Mouse (Mus musculus): ENCODE measurements at regions not wholly inside any gene's neighbourhood (a gene's known extent, or its start where the extent isn't known, plus 50 kb on each side); places are given as distances from the start of the nearest gene placed in this dataset.
A peak's percentile ranks its signal among the peaks of the same experiment; 100 is the strongest.
"Not testable (repeated sequence)": the region's sequence is repeated elsewhere in the genome, so short reads cannot be mapped to it uniquely, and the experiment has no call there.

- H3K4me2 ChIP-seq (replicated peaks): peak overlapping the region; percentile 47; the same call in 1 of the 2 replicates
- not testable (repeated sequence) for H3K9me3 ChIP-seq, H3K4me1 ChIP-seq, H3K36me3 ChIP-seq, H3K27me3 ChIP-seq, H3K27ac ChIP-seq
- peak overlapping the region; percentile 16; the same call in 1 of the 2 replicates for H3K9ac ChIP-seq
- peak overlapping the region; percentile 46 for H3K4me3 ChIP-seq
- under 1% methylated on average over 13 of the region's 13 CpGs for WGBS
- peak; percentile 98 for ATAC-seq (ENCODE audit: insufficient number of reproducible peaks, insufficient read depth, low FRiP score, low TSS enrichment)
These were observed 80.1 kb upstream of the Riok2 start for GRCm38 (mm10) chr17:17293932-17294534.

- H3K36me3 ChIP-seq; H3K4me1 ChIP-seq; H3K27me3 ChIP-seq; H3K27ac ChIP-seq; ATAC-seq (ENCODE audit: insufficient number of reproducible peaks, insufficient read depth, low FRiP score, low TSS enrichment); H3K9me3 ChIP-seq; H3K9ac ChIP-seq: not testable (repeated sequence)
- peak overlapping the region; percentile 46 for H3K4me3 ChIP-seq
- WGBS: 5% methylated on average over 1 of the region's 1 CpGs
- H3K4me2 ChIP-seq (replicated peaks): peak overlapping the region; percentile 47
These were observed 79.1 kb upstream of the Riok2 start for GRCm38 (mm10) chr17:17295037-17295436.

- not testable (repeated sequence) for H3K36me3 ChIP-seq; H3K27ac ChIP-seq; H3K4me1 ChIP-seq; ATAC-seq (ENCODE audit: insufficient number of reproducible peaks, insufficient read depth, low FRiP score, low TSS enrichment); H3K27me3 ChIP-seq; H3K4me2 ChIP-seq (replicated peaks); H3K9ac ChIP-seq; H3K4me3 ChIP-seq
- H3K9me3 ChIP-seq: peaks cover 11% of the 10 kb centered on the region
- 95% methylated on average over 10 of the region's 10 CpGs for WGBS
These were observed 70.6 kb upstream of the Riok2 start for GRCm38 (mm10) chr17:17303496-17303895.
